Mouse (Mus musculus): Measurements from ENCODE around the gene Prdm16.

The Prdm16 gene

DNA sequence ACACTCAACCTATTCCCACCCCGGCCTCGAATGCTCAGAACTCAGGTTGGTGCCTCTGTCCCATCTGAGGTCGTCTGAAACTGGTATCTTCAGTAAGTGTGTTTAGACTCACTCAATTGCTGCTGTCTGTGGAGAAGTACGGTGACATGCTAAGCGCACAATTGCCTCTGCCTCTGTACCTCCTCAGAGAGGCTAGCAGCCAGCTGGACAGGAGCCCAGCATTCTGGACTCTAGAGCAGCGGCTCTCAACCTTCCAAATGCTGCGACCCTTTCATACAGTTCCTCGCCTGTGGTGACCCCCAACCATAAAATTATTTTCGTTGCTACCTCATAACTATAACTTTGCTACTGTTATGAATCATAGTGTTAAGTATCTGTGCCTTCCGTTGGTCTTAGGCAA lies 34.3 kb downstream of the Prdm16 start:
- DNase-seq = no peak

DNA sequence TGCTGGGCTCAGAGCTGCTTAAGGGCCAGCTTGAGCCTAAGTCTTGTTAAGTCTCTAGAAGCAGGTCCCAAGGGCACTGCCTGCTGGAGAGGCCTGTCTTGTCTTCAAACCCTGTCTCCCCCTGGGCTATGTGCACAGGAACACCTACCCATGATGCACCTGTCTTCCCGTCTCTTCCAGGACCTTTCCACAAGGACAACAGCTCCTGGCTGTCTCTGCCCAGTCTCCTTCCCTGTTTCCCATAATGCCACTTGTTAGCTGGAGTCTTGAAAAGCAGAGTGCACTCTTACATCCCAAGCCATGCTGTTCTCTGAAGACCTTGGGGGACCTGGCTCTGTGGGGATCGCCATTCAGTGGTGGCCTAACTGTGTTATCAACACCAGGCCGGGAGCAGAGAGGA lies 35.7 kb downstream of the Prdm16 start:
- no peak for DNase-seq

DNA sequence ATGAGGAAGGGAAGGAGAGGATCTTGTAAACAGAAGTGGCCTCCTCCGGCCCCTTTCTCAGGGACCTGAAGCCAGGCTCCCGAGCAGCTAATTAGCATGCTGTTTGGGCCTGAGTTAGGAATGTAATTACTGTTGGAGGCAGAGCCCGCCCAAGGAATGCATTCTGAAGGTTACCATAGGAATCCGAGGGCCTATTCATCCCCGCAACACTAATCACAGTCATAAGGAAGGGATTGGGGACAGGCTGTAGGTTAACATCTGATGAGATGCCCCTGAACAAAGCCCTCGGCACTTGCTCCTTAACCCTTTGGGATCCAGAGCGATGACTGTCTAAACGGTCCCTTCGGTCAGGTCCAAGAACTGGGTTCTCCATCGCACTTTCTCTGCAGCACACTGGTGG lies 36.7 kb downstream of the Prdm16 start:
- no peak for DNase-seq

DNA sequence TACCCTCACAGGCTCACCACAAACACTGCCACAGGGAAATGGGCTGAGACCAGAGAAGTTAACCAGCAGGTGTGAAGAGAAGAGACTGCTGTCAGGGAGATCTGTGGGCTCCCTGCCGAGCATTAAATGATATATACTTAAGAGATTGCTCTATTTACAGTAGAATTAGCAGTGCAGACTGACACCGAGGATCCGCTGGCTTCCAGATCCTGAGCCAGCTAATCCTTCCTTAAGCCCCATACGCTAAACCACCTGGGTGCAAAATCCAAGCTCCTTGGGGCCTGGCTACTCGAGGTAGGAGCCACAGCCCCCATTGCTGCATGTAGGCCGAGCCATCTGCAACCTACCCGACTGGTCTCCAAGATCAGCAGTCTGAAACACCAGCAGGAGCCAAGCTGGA lies 38.3 kb downstream of the Prdm16 start:
- no peak for DNase-seq

DNA sequence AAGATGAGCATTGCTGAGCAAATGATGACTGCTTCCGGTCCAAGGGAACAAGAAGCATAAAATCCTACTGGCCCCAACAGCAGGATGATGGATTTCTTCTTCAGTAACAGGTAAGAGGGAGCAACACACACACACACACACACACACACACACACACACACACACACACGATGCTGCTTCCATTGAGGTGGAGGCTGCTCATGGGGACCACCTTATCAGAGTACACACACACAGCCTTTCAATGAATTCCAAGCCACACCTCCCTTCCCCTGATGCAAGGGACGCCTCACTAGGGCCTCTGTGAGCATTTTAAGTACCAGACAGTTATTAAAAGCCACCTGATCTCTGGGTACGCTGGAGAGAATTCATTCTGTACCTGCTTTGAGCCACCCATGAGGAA lies 39.9 kb downstream of the Prdm16 start:
- no peak for DNase-seq

DNA sequence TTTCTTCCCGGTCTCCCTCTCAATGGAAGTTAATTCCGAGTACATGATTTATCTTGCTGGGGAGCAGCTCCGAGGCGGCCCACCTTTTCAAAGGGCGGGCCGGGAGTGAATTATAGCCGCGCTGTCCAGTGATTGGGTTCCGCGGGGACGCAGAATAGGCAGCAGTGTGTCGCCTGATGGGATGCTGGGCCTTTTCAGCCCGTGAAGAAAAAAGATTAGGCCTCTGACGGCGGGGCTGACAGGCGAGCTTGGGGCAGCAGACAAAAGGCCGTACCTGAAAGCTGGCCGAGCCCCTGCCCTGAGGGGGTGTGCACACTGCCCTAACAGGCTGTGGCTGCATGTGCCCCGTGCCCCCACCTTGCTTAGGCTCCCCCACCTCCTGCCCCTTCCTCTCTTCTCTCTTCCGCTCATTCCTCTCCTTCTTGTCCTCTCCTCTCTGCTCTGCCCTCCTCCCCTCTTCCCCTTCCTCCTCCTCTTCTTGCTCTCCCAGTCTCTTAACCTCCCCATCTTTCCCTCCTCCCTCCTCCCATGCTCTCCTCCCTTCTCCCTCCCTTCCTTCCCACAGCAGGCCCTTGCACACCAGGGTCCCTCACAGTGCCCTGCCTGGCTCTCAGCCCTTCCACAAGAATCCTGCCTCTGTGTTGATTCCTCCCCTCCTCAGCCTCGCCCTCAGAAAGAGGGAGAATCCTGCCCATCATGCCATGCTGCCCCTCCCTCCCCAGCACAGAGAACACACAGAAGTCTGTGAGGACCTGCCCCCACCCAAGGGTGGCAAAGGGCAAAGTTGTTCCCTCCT lies 41.7 kb downstream of the Prdm16 start:
- no peak for DNase-seq

DNA sequence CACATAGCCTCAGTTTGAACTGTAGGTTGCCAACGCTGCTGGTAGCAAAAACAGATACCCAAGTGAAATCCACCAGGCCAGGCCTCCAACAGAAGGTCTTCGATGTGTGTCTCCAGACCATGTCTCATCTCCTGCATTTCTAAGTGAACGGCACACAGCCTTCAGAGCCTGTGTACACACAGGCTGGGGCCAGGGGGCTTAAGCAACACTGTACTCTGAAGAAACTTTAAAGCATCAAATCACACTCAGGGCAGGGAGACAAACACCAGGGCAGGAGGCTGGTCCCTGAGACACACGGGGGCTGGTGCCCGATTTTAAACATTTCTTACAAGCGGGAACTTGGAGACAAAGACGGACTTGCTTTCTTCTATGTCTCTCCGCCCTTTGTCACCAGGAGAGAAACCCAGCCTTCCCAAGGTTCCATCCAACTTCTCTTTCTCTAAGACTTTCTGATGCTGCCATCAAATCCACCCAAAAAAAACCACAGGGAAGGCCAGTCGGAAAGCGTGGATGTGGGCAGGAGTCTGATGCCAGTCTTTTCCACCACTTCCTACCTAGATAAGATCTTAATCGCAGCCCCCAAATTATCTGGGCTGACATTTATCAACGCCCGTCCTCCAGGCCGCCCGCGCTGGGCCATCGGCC lies 42.4 kb downstream of the Prdm16 start:
- DNase-seq = no peak

DNA sequence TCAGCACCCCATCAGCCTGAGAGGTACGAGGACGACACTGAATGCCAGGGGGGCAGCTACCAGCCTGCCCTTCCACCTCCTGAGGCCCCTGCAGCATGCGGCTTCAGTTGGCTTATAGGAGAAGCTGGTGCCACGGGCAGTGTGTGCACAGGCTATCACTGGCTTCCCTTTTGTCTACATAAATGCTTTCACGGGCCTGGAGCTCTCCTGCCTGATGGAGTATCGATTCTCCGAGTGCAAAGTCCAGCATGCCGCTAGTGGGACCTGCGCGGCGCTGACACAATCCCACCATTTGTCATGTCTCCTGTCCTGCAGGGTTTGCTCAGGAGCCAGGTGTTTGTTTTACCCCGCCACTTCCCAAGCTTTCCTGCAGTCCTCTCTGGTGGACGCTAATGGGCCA lies 44.1 kb downstream of the Prdm16 start:
- no peak for DNase-seq

DNA sequence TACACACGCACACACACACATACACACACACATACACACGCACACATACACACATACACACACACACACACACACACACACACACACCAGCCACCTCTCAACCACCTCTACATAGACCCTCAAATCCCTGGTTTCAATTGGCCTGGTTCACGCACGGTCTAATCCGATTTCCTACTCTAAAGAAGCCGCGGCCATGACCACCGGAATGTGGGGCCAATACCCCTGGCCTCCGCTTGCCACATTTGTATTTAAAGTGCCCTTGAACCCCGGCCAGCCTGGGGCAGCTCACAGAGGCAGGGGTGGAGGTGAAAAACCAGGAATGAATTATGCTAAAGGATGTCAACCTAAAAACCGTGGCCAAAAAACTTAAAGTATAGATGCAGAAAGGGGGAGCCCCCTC lies 45.8 kb downstream of the Prdm16 start:
- no peak for DNase-seq

DNA sequence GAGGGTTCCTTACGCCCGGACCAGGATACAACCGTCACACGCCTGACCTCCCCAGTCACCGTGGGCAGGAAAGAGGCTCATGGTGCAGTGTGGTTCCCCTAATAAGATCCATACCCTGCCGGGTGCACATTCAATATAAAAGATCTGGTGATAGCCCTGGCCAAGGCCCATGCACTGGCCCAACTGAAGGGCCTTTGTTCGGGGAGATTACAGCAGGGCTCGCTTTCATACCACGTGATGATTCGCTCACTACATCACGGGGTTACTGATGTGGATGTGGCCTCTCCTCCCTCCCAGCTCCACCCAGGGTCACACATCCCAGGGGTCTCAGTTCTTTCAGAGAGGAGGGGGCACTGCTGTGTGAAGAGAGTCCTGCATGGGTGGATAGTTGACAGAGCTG lies 50.3 kb downstream of the Prdm16 start:
- DNase-seq = no peak

DNA sequence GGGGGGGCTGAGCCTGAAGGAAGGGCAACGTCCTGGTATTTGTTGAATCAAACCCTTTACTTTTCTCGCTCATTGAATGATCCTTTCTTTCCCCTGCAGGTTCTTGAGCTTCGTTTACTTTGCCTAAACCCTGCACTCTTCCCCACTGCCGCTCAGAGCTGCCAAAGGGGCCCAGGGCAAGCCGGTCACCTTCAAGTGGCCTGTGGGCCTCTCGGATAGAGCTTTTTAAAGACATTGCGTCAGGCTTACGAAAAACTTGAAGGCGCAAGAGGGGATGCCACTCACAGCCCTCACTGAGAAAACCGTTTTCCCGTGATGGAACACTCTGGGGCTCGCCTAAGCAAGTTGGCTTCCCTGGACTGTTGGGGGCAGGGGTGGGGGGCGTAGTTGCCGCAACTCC lies 50.9 kb downstream of the Prdm16 start:
- no peak for DNase-seq

DNA sequence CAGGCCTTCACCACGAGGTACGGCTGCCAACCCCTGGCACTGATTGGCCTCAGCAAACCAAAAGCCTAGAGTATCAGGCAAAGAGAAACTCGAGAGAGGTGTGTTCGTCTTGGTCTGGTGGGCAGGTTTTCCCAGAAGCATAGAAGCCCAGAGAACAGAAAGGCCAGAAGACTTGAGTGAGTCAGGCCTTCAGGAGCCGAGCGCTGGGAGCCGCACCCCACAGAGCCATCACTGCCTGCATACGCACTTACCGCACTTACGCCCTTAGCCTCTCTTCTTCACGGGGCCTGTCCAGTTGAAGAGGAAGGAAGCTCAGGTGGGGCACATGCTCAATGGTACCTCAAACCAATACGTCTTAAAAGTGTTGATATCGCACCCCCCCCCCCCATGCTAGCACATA lies 53.0 kb downstream of the Prdm16 start:
- DNase-seq = no peak

DNA sequence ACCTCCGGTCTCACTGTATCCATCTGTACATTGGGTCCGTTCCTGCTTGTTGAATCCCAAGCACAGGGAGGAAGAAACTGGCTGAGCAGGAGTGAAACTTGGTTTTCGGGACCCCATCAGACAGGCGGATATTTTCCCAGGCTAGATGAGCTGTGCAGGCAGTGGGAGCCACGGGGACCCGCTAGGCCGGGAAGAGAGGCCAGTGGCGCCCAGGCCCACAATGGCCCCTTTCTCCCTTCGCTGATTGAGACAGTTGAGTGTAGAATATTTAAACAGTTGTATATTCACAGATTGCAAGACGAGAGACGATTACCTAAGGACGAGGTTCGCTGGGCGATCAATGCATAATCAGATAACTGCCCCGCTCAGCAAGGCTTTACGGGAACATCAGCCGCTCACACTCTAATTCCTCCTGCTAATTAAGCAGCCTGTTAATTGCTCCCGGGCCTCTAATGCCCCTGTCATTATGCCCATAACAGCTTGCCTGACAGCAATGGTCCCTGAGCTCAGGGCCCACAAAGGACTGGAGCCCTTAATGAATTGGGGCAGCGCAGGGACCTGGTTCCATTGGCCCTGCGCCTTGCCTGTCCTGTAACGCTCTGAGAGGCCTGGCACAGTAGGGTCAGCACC lies 54.0 kb downstream of the Prdm16 start:
- no peak for DNase-seq

DNA sequence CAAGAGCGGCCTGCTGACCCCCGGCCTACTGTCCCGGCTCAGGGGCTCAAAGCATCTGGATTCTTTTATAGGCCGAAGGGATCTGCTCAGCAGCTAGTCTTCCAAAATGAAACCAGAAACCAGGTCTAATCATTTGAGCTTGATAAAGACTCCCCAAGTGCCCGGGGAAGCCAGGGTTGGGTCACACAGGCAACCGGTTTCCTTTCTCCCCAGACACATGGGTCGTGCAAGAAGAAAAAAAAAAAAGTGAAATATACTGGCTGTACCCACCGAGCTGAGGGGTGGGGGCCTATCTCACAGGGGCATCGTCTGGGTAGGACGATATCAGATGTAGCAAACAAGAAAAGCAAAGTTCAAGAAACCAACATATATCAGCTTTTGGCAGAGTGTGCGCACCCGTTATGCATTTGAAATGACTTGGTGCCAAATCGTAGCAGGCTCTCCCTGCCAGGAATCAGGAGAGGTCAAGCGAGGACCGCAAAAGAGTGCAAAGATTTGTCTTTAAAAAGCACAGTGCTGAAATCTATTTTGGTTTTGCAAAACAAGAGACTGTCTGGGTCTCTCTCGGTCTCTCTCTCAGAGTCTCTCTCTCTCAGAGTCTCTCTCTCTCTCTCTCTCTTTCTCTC lies 55.3 kb downstream of the Prdm16 start:
- DNase-seq = no peak

DNA sequence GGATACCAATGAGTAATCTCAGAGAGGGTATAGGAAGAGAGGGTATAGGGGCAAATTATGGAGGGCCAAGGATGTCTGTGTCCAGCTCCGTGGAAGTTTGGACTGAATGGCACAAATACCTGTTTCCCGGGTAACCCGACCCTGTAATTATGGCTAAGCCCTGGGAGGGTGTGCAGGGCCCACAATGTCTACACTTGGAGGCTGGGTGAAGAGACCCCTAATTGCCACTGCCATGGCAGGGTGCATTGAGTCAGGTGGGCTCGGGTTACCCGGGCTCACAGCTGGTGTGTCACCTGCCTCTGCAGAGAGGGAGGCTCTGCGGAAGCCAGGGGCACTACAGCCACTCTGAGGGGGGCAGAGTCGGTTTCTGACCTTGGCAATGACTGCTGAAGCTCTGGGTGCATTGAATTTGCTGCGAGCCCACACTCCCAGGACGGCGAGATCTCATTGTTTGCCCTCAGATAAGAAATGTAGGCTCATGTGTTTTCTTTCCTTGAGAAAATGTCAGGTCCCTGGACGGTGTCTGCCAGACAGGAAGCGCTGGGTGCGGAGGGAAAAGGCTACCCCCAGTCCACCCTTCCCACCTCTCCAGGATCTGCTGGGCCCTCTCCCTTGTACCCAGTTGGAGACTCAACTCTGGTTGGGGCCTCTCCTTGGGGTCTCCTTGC lies 62.3 kb downstream of the Prdm16 start:
- DNase-seq = no peak

DNA sequence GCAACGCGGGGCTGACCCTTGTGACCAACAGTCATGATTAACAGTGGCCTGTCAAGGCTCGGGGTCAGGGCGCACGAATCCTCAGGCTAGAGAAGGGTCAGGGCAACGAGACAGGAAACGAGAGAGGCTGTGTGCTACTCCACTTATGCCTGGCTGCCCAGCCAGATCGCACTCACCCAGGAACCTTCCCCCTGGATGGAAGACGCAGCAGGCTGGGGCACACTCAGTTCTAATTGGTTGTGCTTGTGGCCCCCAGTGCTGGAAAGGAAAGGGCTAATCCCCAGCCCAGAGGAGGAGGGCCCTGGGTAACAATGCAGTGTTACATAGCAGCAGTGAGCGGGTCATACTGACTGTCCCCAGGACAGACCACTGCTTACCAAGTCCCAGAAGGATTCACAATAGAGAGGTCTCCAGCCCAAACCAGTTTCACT lies 66.2 kb downstream of the Prdm16 start:
- DNase-seq = no peak

DNA sequence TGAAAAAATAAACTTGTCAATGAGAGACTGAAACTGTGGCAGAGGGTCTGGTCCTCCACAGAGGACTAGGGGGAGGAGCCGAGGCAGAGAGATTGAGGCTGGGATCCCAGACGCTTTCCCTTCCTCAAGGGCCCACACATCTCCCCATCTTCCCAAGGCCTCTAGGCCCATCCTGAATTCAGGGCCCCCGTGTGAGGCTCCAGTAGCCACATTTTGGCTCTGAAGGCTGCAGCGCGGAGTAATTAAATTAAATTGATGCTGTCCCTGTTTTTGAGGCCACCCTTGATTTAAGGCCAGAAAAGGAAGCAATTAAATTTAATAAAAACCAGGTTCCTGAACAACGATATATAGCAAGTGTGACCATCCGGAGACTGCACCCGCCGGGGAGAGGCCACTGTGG lies 66.8 kb downstream of the Prdm16 start:
- no peak for DNase-seq

DNA sequence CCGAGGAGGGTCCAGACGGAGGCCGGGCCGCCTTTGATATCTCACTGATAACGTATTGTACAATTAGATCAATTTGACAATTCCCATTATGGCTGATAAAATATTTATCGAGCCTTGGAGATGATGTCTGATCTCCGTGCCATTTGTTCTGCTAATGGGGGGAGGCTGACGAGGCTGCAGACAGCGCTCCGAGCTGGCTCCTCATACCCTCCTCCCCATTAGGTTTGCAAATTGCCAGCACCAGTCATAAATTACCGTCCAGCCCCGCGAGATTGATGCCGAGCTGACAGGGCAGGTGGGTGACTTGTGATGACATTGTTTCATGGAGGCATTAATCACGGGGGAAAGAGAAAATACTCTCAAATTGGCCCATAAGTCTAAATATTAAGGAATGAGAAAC lies 67.9 kb downstream of the Prdm16 start:
- DNase-seq = no peak

DNA sequence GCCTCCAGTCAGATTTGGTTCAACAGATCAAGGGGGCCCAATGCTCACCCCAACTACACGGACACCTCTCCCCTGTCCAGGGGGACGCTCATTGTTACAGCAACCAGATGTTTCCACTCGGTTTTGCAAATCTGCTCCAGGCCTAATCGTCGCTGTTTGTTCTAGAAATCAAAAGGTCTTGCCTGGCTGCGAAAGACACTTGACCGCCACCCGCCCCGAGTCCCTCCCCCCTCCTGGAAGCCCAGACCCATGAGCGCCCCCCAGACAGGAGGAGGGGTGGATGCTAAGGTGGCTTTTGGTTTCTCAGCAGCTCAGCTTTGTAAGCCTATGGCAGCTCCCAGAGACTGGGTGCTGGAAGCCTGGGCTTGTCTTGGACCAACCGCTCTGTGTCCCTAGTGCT lies 68.7 kb downstream of the Prdm16 start:
- DNase-seq = no peak

DNA sequence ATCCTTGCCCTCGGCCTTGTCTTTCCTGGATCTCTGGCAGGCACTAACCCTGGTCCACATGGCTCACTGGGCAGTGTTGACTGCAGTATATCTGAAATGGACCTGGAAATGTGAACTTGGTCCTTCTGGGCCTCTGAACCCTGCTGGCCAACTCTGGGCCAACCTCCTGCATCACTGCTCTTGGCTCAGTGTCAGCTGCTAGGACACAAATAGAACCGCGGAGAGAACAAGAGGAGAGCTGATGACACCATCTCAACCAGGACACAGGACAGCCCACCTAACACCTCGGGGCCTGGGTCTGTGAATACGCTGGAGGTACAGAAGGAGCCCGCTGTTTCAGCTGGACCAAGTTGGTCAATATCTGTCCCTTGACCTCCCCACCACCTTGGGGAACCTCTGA lies 73.5 kb downstream of the Prdm16 start:
- no peak for DNase-seq

DNA sequence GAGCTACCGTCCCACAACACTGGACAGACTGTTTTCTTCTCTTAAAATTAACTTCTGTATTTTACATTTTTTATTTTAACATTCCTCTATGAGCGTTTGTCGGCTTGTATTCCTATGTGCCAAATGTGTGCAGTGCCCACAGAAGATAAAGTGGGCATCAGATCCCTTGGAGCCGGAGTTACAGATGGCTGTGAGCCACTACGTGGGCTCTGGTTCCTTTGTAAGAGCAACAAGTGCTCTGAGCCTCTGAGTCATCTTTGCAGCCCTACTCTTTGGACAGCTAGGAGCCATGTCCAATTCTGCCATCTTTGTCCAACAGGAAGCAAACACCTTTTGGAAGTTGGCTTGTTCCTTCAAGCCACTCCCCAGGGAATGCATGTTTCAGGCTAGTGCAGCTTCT lies 78.6 kb downstream of the Prdm16 start:
- no peak for DNase-seq

DNA sequence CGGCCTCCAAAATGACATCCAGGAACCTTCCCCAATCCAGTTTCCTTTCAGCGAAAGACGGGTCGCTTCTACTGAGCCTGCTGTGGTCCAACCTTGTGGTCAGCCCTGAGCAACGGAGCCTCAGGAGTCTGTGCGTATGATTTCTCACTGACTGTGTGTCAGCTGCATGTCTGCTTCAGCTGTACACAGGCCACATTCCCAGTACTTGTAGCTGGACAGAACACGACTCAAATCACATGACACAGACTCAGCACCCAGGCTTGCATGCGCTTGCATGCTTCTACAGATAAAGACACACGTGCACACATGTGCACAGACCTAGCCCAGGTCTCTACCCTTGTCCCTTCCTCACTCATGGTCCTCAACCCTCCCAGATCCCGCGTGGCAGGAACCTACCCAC lies 79.5 kb downstream of the Prdm16 start:
- no peak for DNase-seq

DNA sequence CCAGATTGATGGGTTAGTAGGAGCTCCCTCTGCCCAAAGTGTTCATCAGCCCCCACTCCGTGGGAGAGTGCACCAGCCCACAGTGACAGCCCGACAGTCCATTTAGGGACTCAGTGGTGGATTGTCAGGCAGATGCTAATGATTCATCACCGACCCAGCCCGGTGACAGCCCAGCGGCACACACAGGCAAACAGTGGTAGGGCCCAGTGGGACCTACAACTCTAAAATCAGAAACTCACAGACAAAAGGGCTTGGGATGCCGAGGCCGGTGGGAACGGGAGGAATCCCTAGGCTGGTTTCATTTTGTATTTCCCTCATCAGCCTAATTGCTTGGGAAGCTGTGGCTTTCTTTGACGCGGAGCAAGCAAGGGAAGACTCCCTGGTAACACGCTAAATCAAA lies 80.3 kb downstream of the Prdm16 start:
- no peak for DNase-seq
